Mouse (Mus musculus): Measurements from ENCODE around the gene Csad.

DNA sequence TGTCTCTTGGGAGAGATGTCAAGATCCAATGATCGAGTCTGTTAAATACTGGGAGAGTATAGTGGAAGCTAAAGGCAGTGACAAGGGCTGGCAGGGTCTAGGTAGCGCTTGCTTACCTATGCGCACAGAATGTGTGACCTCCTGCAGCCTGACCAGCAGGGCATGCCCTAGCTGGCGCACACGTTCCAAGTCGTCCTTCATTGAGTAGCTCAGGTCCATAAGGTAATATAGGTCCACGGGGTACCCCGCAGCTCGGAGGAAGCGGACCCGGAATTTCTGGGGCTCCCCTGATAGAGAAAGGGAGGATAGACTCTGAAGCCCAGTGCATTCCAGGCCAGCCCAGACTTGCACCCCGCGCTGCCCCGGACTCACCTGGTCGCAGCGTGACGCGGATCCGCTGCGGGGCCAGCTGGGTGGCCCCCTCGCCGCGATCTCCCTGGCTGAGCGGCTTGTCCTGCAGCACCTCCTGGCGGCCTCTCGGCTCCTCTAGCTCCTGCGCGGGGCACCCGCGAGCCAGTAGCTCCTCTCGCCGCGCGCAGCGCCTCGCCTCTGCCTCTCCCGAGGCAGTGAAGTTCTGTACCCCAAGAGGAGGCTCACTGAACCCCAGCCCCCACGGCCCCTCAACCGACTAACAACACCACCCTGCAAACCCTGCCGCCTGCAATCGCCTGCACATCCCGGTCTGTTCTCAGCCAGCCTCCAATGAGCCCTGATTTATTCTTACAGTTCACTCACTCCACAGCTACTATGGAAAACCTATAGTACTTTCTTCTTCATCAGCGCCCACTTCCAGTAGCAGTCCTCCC, 19.9 kb upstream of the Csad start:
- TF ChIP-seq CTCF (IDR thresholded peaks at IDR 0.05; ENCODE audit: control insufficient read depth, insufficient read depth, low read length) (peak; percentile 69), POLR2A (IDR thresholded peaks at IDR 0.05; ENCODE audit: borderline replicate concordance, control insufficient read depth, low read depth, low read length) (no peak)
